Mouse (Mus musculus): ENCODE results near the gene Aacs.

Aacs gene

DNA sequence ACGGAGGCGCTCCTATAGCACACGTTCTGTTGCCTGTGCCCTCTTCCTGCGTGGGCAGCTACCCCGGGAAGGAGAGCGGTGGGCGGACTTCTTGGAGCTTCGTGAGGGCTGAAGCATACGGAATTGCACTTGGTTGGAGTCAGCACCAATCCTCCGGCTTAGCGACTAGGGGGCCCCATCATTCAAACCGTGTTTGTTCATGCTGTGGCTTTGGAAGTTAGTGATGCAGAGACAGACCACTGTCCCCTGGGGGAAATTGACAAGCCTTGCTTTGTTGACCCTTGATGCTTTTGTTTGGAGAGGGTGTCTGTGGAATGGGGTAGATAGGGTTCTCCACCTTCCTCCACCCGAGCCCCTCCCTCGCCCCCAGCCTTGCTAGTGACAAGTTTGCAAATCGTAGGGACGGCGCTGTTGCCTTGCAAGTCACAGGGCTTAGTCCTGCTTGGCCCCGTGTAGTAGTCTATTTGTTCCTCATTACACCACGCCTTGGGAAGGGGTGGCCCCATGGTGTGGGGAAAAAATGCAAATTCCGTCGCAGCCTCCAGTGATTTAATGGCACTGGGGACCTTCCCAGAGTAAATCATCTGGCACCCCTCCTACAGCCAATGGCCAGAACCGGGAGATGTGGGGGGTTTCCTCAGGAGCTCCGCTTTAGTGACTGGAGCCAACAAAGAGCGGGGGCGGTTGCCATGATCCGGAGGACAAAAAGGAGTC lies 59.2 kb downstream of the Aacs start:
- no peak for DNase-seq (ENCODE audit: low spot score)

- DNase-seq (ENCODE audit: low spot score), result no peak
Measured at GRCm38 (mm10) chr5:125545090-125545489, 69.5 kb downstream of the Aacs start.

DNA sequence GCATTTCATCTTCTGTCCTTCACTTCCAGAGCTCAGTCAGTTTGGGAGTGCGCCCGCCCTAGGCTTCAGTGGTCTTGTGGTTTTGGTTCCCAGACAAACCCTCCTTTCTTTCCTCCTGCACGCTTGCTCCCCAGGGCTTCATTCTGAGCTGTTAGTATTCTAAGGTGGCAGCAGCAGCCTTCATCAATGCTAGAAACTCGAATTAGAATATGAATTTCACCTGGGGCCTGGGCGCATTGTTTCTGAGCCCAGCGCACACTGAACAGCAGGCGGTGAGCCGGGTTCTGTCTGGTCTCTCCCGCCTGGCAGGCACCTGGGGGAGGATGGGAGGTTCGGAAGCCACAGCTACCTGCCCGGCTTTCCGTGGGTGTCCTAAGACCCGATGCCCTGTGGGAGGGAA lies 70.7 kb downstream of the Aacs start:
- no peak for DNase-seq (ENCODE audit: low spot score)

GRCm38 (mm10) chr5:125549750-125550489 lies 74.3 kb downstream of the Aacs start:
- no peak for DNase-seq (ENCODE audit: low spot score)

GRCm38 (mm10) chr5:125555732-125556131 lies 80.1 kb downstream of the Aacs start:
- DNase-seq (ENCODE audit: low spot score), result no peak

- DNase-seq (ENCODE audit: low spot score), result no peak
Measured at GRCm38 (mm10) chr5:125563492-125563891, 87.9 kb downstream of the Aacs start.

DNA sequence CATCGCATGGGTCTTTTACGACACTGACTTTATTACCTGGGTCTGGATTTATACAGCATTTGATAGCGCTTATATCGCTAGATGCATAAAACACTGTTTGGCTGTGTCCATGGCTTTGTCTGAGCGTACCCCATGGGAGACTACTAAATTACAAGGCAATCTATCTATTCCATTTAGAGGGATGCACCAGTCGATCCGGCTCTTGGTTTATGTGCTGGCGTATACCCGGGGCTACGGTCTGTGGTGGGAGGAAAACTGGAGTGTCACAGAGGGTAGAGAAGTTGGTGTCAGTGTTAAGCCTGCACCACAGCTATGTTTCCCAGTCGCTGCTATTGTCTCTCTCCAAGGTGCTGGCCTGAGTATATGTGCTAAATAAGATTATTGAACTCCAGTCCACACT lies 90.1 kb downstream of the Aacs start:
- DNase-seq (ENCODE audit: low spot score), result no peak

Data from adipocyte (in vitro differentiated cells).